Mouse (Mus musculus): Measurements from ENCODE around the gene Btbd2.

Btbd2 gene

DNA sequence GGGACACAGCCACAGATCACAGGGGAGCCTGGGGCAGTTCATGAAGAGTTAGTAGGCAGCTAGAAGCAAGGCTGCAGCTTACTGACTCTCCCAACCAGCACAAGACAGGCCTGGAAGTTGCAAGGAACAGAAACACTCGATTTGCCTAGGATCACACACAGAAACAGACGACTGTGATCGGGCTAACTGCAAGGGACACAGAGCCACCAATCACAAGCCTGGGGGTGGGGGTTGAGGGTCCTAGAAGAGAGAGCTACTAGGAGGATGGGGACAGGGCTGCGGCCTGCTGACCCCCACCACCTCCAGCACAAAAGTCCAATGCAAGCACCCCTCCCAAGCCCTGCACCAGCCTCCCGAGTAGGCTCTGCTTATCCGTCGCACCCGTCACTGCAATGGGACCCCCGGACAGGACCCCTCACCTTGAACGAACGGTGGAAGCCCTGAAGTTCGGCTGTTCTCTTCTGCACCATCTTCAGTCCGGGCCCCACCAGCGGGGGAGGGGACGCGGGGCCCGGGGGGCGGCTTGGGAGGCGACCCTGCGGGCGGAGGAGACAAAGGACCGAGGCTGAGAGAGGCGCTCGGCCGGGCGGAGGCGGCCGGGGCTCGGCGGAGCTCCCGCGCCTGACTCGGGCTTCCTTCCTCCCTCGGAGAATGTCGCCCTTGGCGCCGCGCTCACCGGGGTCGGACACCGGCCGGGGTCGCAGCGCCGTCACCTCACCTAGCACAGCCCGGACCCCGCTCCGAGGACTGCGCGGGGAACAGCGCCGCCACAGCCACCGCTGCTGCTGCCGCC, 18.7 kb upstream of the Btbd2 start:
- Histone ChIP-seq H3K27me3 (ENCODE audit: insufficient read depth, low read length) (no peaks in the 10 kb centered on the region), H3K9me3 (ENCODE audit: low read length) (no peaks in the 10 kb centered on the region), H3K4me3 (replicated peaks; ENCODE audit: low read length) (peak overlapping the region; percentile 87), H3K36me3 (ENCODE audit: insufficient read depth, low read length) (peaks cover 45% of the 10 kb centered on the region), H3K4me1 (replicated peaks; ENCODE audit: low read depth, low read length) (peaks cover 74% of the 10 kb centered on the region)
- no peak for TF ChIP-seq CTCF (conservative IDR thresholded peaks at IDR 0.05; ENCODE audit: low read length)
- TF ChIP-seq NANOG (IDR thresholded peaks at IDR 0.05; ENCODE audit: borderline replicate concordance, low read length): no peak
- no peak for TF ChIP-seq POU5F1 (IDR thresholded peaks at IDR 0.05; ENCODE audit: borderline replicate concordance, low read length)

DNA sequence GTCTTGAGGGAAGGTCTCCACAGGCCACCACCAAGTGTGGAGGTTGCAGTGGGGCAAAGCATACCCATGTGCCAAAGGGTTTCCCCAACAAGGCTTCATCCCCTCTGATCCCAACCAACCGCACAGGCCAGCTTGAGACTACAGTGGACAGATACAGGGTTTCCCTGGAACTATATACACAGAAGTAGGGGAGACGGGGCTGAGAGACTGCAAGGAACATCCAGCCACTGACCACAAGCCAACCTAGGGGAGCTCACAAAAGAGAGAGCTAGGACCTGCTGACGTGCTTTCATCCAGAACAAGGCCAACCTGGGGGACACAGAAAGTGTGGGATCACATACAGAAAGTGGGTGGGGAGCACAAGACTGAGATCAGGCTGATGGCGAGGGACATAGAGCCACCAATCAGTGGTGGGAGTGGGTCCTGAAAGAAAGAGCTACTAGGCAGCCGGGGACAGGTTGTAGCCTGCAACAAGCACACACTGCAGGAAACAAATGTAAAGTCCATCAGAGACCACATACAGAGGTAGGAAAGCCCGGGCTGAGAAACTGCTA, 18.1 kb upstream of the Btbd2 start:
- no peaks in the 10 kb centered on the region for H3K27me3 ChIP-seq (ENCODE audit: insufficient read depth, low read length)
- peaks cover 52% of the 10 kb centered on the region for H3K36me3 ChIP-seq (ENCODE audit: insufficient read depth, low read length)
- TF ChIP-seq NANOG (IDR thresholded peaks at IDR 0.05; ENCODE audit: borderline replicate concordance, low read length) (no peak), POU5F1 (IDR thresholded peaks at IDR 0.05; ENCODE audit: borderline replicate concordance, low read length) (no peak), CTCF (conservative IDR thresholded peaks at IDR 0.05; ENCODE audit: low read length) (no peak)
- peak overlapping the region; percentile 87 for H3K4me3 ChIP-seq (replicated peaks; ENCODE audit: low read length)
- no peaks in the 10 kb centered on the region for H3K9me3 ChIP-seq (ENCODE audit: low read length)
- peaks cover 69% of the 10 kb centered on the region for H3K4me1 ChIP-seq (replicated peaks; ENCODE audit: low read depth, low read length)

GRCm38 (mm10) chr10:80674161-80674711, 17.4 kb upstream of the Btbd2 start:
- Histone ChIP-seq H3K4me3 (replicated peaks; ENCODE audit: low read length) (peak overlapping the region; percentile 87; the same call in 1 of the 2 replicates), H3K27me3 (ENCODE audit: insufficient read depth, low read length) (no peaks in the 10 kb centered on the region), H3K9me3 (ENCODE audit: low read length) (no peaks in the 10 kb centered on the region), H3K36me3 (ENCODE audit: insufficient read depth, low read length) (peaks cover 58% of the 10 kb centered on the region), H3K4me1 (replicated peaks; ENCODE audit: low read depth, low read length) (peaks cover 69% of the 10 kb centered on the region)
- TF ChIP-seq POU5F1 (IDR thresholded peaks at IDR 0.05; ENCODE audit: borderline replicate concordance, low read length) (no peak), NANOG (IDR thresholded peaks at IDR 0.05; ENCODE audit: borderline replicate concordance, low read length) (no peak), CTCF (conservative IDR thresholded peaks at IDR 0.05; ENCODE audit: low read length) (no peak)

GRCm38 (mm10) chr10:80673690-80674089, 16.8 kb upstream of the Btbd2 start:
- Histone ChIP-seq H3K4me3 (replicated peaks; ENCODE audit: low read length) (no peak overlapping the region), H3K27me3 (ENCODE audit: insufficient read depth, low read length) (no peaks in the 10 kb centered on the region), H3K9me3 (ENCODE audit: low read length) (no peaks in the 10 kb centered on the region), H3K36me3 (ENCODE audit: insufficient read depth, low read length) (peaks cover 64% of the 10 kb centered on the region), H3K4me1 (replicated peaks; ENCODE audit: low read depth, low read length) (peaks cover 69% of the 10 kb centered on the region)
- TF ChIP-seq POU5F1 (IDR thresholded peaks at IDR 0.05; ENCODE audit: borderline replicate concordance, low read length): no peak
- no peak for TF ChIP-seq CTCF (conservative IDR thresholded peaks at IDR 0.05; ENCODE audit: low read length)
- no peak for TF ChIP-seq NANOG (IDR thresholded peaks at IDR 0.05; ENCODE audit: borderline replicate concordance, low read length)

GRCm38 (mm10) chr10:80671936-80672690, 15.2 kb upstream of the Btbd2 start:
- H3K4me1 ChIP-seq (replicated peaks; ENCODE audit: low read depth, low read length): peaks cover 69% of the 10 kb centered on the region
- H3K27me3 ChIP-seq (ENCODE audit: insufficient read depth, low read length): no peaks in the 10 kb centered on the region
- H3K9me3 ChIP-seq (ENCODE audit: low read length): no peaks in the 10 kb centered on the region
- no peak overlapping the region for H3K4me3 ChIP-seq (replicated peaks; ENCODE audit: low read length)
- TF ChIP-seq POU5F1 (IDR thresholded peaks at IDR 0.05; ENCODE audit: borderline replicate concordance, low read length) (no peak), CTCF (conservative IDR thresholded peaks at IDR 0.05; ENCODE audit: low read length) (no peak), NANOG (IDR thresholded peaks at IDR 0.05; ENCODE audit: borderline replicate concordance, low read length) (no peak)
- H3K36me3 ChIP-seq (ENCODE audit: insufficient read depth, low read length): peaks cover 80% of the 10 kb centered on the region

DNA sequence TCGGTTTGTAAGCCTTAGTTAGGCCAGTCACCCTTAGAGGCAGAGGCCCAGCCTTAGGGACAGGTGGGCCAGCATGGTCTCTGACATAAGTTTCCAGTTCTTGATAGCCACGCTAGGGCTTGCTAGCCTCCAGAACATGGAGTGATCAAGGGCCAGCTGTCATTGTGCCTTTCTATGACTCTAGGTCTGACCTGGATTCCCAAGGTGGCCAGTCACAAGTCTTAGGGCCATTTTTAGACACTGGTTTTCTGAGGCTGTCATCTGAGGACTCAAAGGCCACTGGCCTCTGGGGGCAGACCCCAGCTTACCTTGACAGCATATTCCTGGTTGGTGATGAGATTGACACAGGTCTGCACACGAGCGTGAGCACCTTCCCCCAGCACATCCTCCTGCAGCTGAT, 14.4 kb upstream of the Btbd2 start:
- no peaks in the 10 kb centered on the region for H3K9me3 ChIP-seq (ENCODE audit: low read length)
- H3K27me3 ChIP-seq (ENCODE audit: insufficient read depth, low read length): no peaks in the 10 kb centered on the region
- H3K4me1 ChIP-seq (replicated peaks; ENCODE audit: low read depth, low read length): peaks cover 73% of the 10 kb centered on the region
- TF ChIP-seq NANOG (IDR thresholded peaks at IDR 0.05; ENCODE audit: borderline replicate concordance, low read length): no peak
- TF ChIP-seq POU5F1 (IDR thresholded peaks at IDR 0.05; ENCODE audit: borderline replicate concordance, low read length): no peak
- no peak for TF ChIP-seq CTCF (conservative IDR thresholded peaks at IDR 0.05; ENCODE audit: low read length)
- peaks cover 88% of the 10 kb centered on the region for H3K36me3 ChIP-seq (ENCODE audit: insufficient read depth, low read length)
- H3K4me3 ChIP-seq (replicated peaks; ENCODE audit: low read length): no peak overlapping the region

DNA sequence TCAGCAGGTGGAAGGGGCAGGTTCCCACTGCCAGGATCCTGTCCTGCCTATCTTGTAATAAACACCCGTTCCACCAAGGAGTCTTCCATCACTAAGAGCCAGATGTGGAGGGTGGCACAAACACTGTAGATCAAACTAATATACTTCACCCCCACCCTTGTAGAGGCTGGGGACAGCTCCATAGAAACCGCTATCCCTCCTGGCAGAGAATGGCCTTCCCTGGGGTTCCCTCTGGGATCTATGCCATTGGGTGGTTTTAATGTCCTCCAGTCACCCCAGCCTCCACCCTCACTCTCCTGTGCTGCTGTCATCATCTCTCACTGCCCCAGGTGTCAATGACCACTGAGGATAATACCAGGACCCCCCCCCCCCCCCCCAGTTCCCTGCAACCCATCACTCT, 13.7 kb upstream of the Btbd2 start:
- TF ChIP-seq NANOG (IDR thresholded peaks at IDR 0.05; ENCODE audit: borderline replicate concordance, low read length): no peak
- no peak for TF ChIP-seq CTCF (conservative IDR thresholded peaks at IDR 0.05; ENCODE audit: low read length)
- TF ChIP-seq POU5F1 (IDR thresholded peaks at IDR 0.05; ENCODE audit: borderline replicate concordance, low read length): no peak
- H3K36me3 ChIP-seq (ENCODE audit: insufficient read depth, low read length): peaks cover 94% of the 10 kb centered on the region
- H3K4me3 ChIP-seq (replicated peaks; ENCODE audit: low read length): no peak overlapping the region
- no peaks in the 10 kb centered on the region for H3K9me3 ChIP-seq (ENCODE audit: low read length)
- peaks cover 80% of the 10 kb centered on the region for H3K4me1 ChIP-seq (replicated peaks; ENCODE audit: low read depth, low read length)
- H3K27me3 ChIP-seq (ENCODE audit: insufficient read depth, low read length): no peaks in the 10 kb centered on the region

Measured in E14TG2a.4 (cell line).